Mouse (Mus musculus): ENCODE results near the gene Lamb3. TPM values are rescaled to one million over a fixed set of nuclear protein-coding genes. Genes with fewer than 3 reads are reported as not detected.

The Lamb3 gene
- polyA plus RNA-seq, 1 experiment from 2014 or later = 3.1 TPM

- H3K9ac ChIP-seq (ENCODE audit: low read length) = peak overlapping the region; percentile 32
- H3K36me3 ChIP-seq (ENCODE audit: control insufficient read depth, insufficient read depth, low read length) = no peaks in the 10 kb centered on the region
- peak; percentile 86 for ATAC-seq (ENCODE audit: insufficient number of reproducible peaks, insufficient read depth, low FRiP score, low read depth)
- no peaks in the 10 kb centered on the region for H3K9me3 ChIP-seq (ENCODE audit: control insufficient read depth, low read length)
- peaks cover 32 to 33% of the 10 kb centered on the region in 2 experiments for H3K4me1 ChIP-seq (ENCODE audit: control insufficient read depth in 2 of 2, insufficient read depth in 2 of 2, low read length in 2 of 2)
- no peaks in the 10 kb centered on the region for H3K27me3 ChIP-seq (ENCODE audit: control insufficient read depth, insufficient read depth, low read length)
- peak overlapping the region; percentile 90 to 91 for H3K27ac ChIP-seq (replicated peaks in 1 of 2; ENCODE audit: control insufficient read depth in 1 of 2, insufficient read depth in 1 of 2, low read depth in 2 of 2, low read length in 2 of 2)
- no peak overlapping the region for H3K4me3 ChIP-seq (ENCODE audit: control insufficient read depth in 1 of 2, insufficient read depth in 1 of 2, low read depth in 1 of 2, low read length in 2 of 2)
- 0 out of 2 replicates have a peak overlapping the region, but pooled peaks have one; percentile 9 for H3K4me2 ChIP-seq (ENCODE audit: low read length)
- WGBS = 9% methylated on average over 6 of the region's 6 CpGs
Observed at GRCm38 (mm10) chr1:193317159-193317559, 109.7 kb downstream of the Lamb3 start.

- 38% methylated on average over 3 of the region's 3 CpGs for WGBS
Observed at GRCm38 (mm10) chr1:193319721-193320120, 112.2 kb downstream of the Lamb3 start.

GRCm38 (mm10) chr1:193320398-193320797, 112.9 kb downstream of the Lamb3 start:
- 83% methylated on average over 8 of the region's 8 CpGs for WGBS
- no peak for ATAC-seq (ENCODE audit: insufficient number of reproducible peaks, insufficient read depth, low FRiP score, low read depth)
- Histone ChIP-seq H3K4me1 (ENCODE audit: control insufficient read depth in 2 of 2, insufficient read depth in 2 of 2, low read length in 2 of 2) (peaks cover 26 to 34% of the 10 kb centered on the region in 2 experiments), H3K4me3 (ENCODE audit: control insufficient read depth in 1 of 2, insufficient read depth in 1 of 2, low read depth in 1 of 2, low read length in 2 of 2) (no peak overlapping the region), H3K27ac (replicated peaks in 1 of 2; ENCODE audit: control insufficient read depth in 1 of 2, insufficient read depth in 1 of 2, low read depth in 2 of 2, low read length in 2 of 2) (no peak overlapping the region), H3K9ac (ENCODE audit: low read length) (no peak overlapping the region), H3K36me3 (ENCODE audit: control insufficient read depth, insufficient read depth, low read length) (no peaks in the 10 kb centered on the region), H3K27me3 (ENCODE audit: control insufficient read depth, insufficient read depth, low read length) (no peaks in the 10 kb centered on the region), H3K4me2 (ENCODE audit: low read length) (no peak overlapping the region), H3K9me3 (ENCODE audit: control insufficient read depth, low read length) (no peaks in the 10 kb centered on the region)

More at GRCm38 (mm10) chr1:193319721-193320120, 112.2 kb downstream of the Lamb3 start:
- no peak overlapping the region for H3K27ac ChIP-seq (replicated peaks in 1 of 2; ENCODE audit: control insufficient read depth in 1 of 2, insufficient read depth in 1 of 2, low read depth in 2 of 2, low read length in 2 of 2)
- H3K27me3 ChIP-seq (ENCODE audit: control insufficient read depth, insufficient read depth, low read length) = no peaks in the 10 kb centered on the region
- no peaks in the 10 kb centered on the region for H3K9me3 ChIP-seq (ENCODE audit: control insufficient read depth, low read length)
- H3K9ac ChIP-seq (ENCODE audit: low read length) = no peak overlapping the region
- H3K36me3 ChIP-seq (ENCODE audit: control insufficient read depth, insufficient read depth, low read length) = no peaks in the 10 kb centered on the region
- peaks cover 32 to 40% of the 10 kb centered on the region in 2 experiments for H3K4me1 ChIP-seq (ENCODE audit: control insufficient read depth in 2 of 2, insufficient read depth in 2 of 2, low read length in 2 of 2)
- H3K4me2 ChIP-seq (ENCODE audit: low read length) = no peak overlapping the region
- ATAC-seq (ENCODE audit: insufficient number of reproducible peaks, insufficient read depth, low FRiP score, low read depth) = no peak
- H3K4me3 ChIP-seq (ENCODE audit: control insufficient read depth in 1 of 2, insufficient read depth in 1 of 2, low read depth in 1 of 2, low read length in 2 of 2) = no peak overlapping the region

DNA sequence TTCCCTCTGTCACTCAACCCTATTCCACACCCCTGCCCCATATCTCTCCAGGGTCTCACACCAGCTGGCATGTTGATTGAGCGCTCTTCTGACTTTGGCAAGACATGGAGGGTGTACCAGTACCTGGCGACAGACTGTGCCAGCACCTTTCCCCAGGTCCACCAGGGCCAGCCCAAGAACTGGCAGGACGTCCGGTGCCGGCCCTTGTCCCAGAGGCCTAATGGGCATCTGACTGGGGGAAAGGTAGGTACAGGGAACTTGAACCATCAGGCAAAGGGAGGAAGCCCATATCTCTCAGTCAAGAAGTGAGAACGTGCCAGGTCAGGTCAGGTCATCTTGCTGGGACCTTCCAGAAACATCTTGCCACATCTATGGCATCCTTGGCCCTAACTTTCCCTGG, 116.2 kb downstream of the Lamb3 start:
- H3K27me3 ChIP-seq (ENCODE audit: control insufficient read depth, insufficient read depth, low read length) = no peaks in the 10 kb centered on the region
- no peak overlapping the region for H3K9ac ChIP-seq (ENCODE audit: low read length)
- 89% methylated on average over 6 of the region's 6 CpGs for WGBS
- H3K27ac ChIP-seq (replicated peaks in 1 of 2; ENCODE audit: control insufficient read depth in 1 of 2, insufficient read depth in 1 of 2, low read depth in 2 of 2, low read length in 2 of 2) = no peak overlapping the region
- H3K4me3 ChIP-seq (ENCODE audit: control insufficient read depth in 1 of 2, insufficient read depth in 1 of 2, low read depth in 1 of 2, low read length in 2 of 2) = no peak overlapping the region
- no peak for ATAC-seq (ENCODE audit: insufficient number of reproducible peaks, insufficient read depth, low FRiP score, low read depth)
- H3K9me3 ChIP-seq (ENCODE audit: control insufficient read depth, low read length) = no peaks in the 10 kb centered on the region
- peaks cover 12 to 15% of the 10 kb centered on the region in 2 experiments for H3K4me1 ChIP-seq (ENCODE audit: control insufficient read depth in 2 of 2, insufficient read depth in 2 of 2, low read length in 2 of 2)
- no peak overlapping the region for H3K4me2 ChIP-seq (ENCODE audit: low read length)
- no peaks in the 10 kb centered on the region for H3K36me3 ChIP-seq (ENCODE audit: control insufficient read depth, insufficient read depth, low read length)

- Histone ChIP-seq H3K4me2 (ENCODE audit: low read length) (no peak overlapping the region), H3K27me3 (ENCODE audit: control insufficient read depth, insufficient read depth, low read length) (no peaks in the 10 kb centered on the region), H3K9me3 (ENCODE audit: control insufficient read depth, low read length) (no peaks in the 10 kb centered on the region), H3K4me1 (ENCODE audit: control insufficient read depth in 2 of 2, insufficient read depth in 2 of 2, low read length in 2 of 2) (peaks cover 12 to 15% of the 10 kb centered on the region in 2 experiments), H3K9ac (ENCODE audit: low read length) (no peak overlapping the region), H3K27ac (replicated peaks in 1 of 2; ENCODE audit: control insufficient read depth in 1 of 2, insufficient read depth in 1 of 2, low read depth in 2 of 2, low read length in 2 of 2) (no peak overlapping the region), H3K4me3 (ENCODE audit: control insufficient read depth in 1 of 2, insufficient read depth in 1 of 2, low read depth in 1 of 2, low read length in 2 of 2) (no peak overlapping the region), H3K36me3 (ENCODE audit: control insufficient read depth, insufficient read depth, low read length) (no peaks in the 10 kb centered on the region)
- WGBS = 53% methylated on average over 2 of the region's 2 CpGs
- no peak for ATAC-seq (ENCODE audit: insufficient number of reproducible peaks, insufficient read depth, low FRiP score, low read depth)
Observed at GRCm38 (mm10) chr1:193324224-193324623, 116.7 kb downstream of the Lamb3 start.

GRCm38 (mm10) chr1:193325891-193326290, 118.4 kb downstream of the Lamb3 start:
- no peaks in the 10 kb centered on the region for H3K36me3 ChIP-seq (ENCODE audit: control insufficient read depth, insufficient read depth, low read length)
- peaks cover 12 to 26% of the 10 kb centered on the region in 2 experiments for H3K4me1 ChIP-seq (ENCODE audit: control insufficient read depth in 2 of 2, insufficient read depth in 2 of 2, low read length in 2 of 2)
- H3K9me3 ChIP-seq (ENCODE audit: control insufficient read depth, low read length) = no peaks in the 10 kb centered on the region
- no peaks in the 10 kb centered on the region for H3K27me3 ChIP-seq (ENCODE audit: control insufficient read depth, insufficient read depth, low read length)
- no peak overlapping the region for H3K9ac ChIP-seq (ENCODE audit: low read length)
- no peak overlapping the region for H3K4me2 ChIP-seq (ENCODE audit: low read length)
- 91% methylated on average over 6 of the region's 6 CpGs for WGBS
- H3K4me3 ChIP-seq (ENCODE audit: control insufficient read depth in 1 of 2, insufficient read depth in 1 of 2, low read depth in 1 of 2, low read length in 2 of 2) = no peak overlapping the region
- no peak overlapping the region for H3K27ac ChIP-seq (replicated peaks in 1 of 2; ENCODE audit: control insufficient read depth in 1 of 2, insufficient read depth in 1 of 2, low read depth in 2 of 2, low read length in 2 of 2)
- no peak for ATAC-seq (ENCODE audit: insufficient number of reproducible peaks, insufficient read depth, low FRiP score, low read depth)

DNA sequence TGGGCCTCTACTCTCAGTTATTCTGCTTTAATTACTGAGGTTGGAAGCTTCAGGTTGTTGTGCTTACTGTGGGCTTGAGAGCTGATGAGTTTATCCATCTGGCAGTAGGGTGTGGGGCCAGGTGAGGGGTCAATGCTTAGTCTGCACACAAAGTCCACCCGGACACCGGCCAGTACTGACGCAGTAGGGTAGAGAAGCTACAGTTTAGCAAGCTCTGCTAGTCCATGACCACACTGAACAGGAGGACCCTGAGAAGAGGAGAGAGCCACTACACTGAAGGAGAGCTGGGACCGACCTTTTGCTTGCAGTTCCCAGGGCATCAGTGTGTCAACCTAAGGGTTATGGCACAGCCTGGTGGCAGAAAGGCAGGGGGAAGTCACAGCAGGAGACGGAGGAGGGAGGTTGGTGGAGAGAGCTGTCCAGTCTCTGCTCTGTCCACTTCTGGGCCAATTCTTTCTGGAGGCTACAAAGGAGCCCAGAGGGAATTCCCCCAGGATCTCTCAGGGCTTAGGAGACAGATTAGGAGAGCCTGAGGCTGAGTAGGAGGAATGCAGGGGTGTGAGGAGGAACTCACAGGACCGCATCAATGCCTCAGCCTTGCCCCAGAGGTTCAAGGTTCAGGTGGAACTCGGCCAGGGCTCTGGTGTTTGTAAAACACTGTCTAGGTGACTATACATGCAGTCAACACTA, 119.1 kb downstream of the Lamb3 start:
- H3K4me3 ChIP-seq (ENCODE audit: control insufficient read depth in 1 of 2, insufficient read depth in 1 of 2, low read depth in 1 of 2, low read length in 2 of 2) = no peak overlapping the region
- H3K27me3 ChIP-seq (ENCODE audit: control insufficient read depth, insufficient read depth, low read length) = no peaks in the 10 kb centered on the region

DNA sequence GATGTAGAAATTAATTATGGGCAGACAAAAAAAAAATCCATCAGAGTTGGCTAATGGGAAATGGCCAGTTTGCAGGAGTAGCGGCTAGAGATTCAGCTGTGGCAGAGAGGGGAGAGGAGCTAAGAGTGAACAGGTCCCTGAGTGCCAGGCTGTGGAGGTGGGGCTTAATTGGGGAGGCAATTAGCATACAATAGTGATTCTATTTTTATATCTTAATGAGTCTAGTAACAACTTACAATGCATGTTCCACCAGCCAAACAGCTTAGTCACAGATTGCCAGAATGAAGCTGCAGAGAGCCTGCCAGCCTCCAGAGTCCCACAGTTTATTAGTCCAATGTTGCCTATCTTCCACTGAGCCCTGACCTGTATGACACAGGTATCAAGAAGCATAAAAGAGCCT, 119.7 kb downstream of the Lamb3 start:
- 89% methylated on average over 1 of the region's 1 CpGs for WGBS
- H3K36me3 ChIP-seq (ENCODE audit: control insufficient read depth, insufficient read depth, low read length) = no peaks in the 10 kb centered on the region
- H3K4me1 ChIP-seq (ENCODE audit: control insufficient read depth in 2 of 2, insufficient read depth in 2 of 2, low read length in 2 of 2) = peaks cover 18 to 36% of the 10 kb centered on the region in 2 experiments
- no peak overlapping the region for H3K4me3 ChIP-seq (ENCODE audit: control insufficient read depth in 1 of 2, insufficient read depth in 1 of 2, low read depth in 1 of 2, low read length in 2 of 2)
- H3K27ac ChIP-seq (replicated peaks in 1 of 2; ENCODE audit: control insufficient read depth in 1 of 2, insufficient read depth in 1 of 2, low read depth in 2 of 2, low read length in 2 of 2) = no peak overlapping the region
- no peaks in the 10 kb centered on the region for H3K9me3 ChIP-seq (ENCODE audit: control insufficient read depth, low read length)
- no peak overlapping the region for H3K4me2 ChIP-seq (ENCODE audit: low read length)
- ATAC-seq (ENCODE audit: insufficient number of reproducible peaks, insufficient read depth, low FRiP score, low read depth) = no peak
- H3K27me3 ChIP-seq (ENCODE audit: control insufficient read depth, insufficient read depth, low read length) = no peaks in the 10 kb centered on the region
- H3K9ac ChIP-seq (ENCODE audit: low read length) = no peak overlapping the region

More for the DNA sequence above, 119.1 kb downstream of the Lamb3 start:
- 65% methylated on average over 7 of the region's 7 CpGs for WGBS
- Histone ChIP-seq H3K4me1 (ENCODE audit: control insufficient read depth in 2 of 2, insufficient read depth in 2 of 2, low read length in 2 of 2) (peaks cover 12 to 29% of the 10 kb centered on the region in 2 experiments), H3K36me3 (ENCODE audit: control insufficient read depth, insufficient read depth, low read length) (no peaks in the 10 kb centered on the region), H3K9me3 (ENCODE audit: control insufficient read depth, low read length) (no peaks in the 10 kb centered on the region), H3K4me2 (ENCODE audit: low read length) (no peak overlapping the region), H3K27ac (replicated peaks in 1 of 2; ENCODE audit: control insufficient read depth in 1 of 2, insufficient read depth in 1 of 2, low read depth in 2 of 2, low read length in 2 of 2) (no peak overlapping the region), H3K9ac (ENCODE audit: low read length) (no peak overlapping the region)
- no peak for ATAC-seq (ENCODE audit: insufficient number of reproducible peaks, insufficient read depth, low FRiP score, low read depth)
